Mouse (Mus musculus) forelimb bud, embryonic 11.5 days (tissue): ENCODE results near the gene Agap1.

Experiments used
- DNase-seq: peaks from one replicate; pipeline ENCODE4 v3.0.0-alpha.2; 2012; ENCODE audit warnings: low read depth, low spot score

Agap1 gene

GRCm38 (mm10) chr1:89576985-89577384, 122.4 kb downstream of the Agap1 start:
- DNase-seq: peak; percentile 74

- peak; percentile 72 for DNase-seq
Observed at GRCm38 (mm10) chr1:89580031-89580998, 125.7 kb downstream of the Agap1 start.

GRCm38 (mm10) chr1:89580999-89581765, 126.6 kb downstream of the Agap1 start:
- DNase-seq: peak; percentile 70

- no peak for DNase-seq
Observed at GRCm38 (mm10) chr1:89581766-89582125, 127.1 kb downstream of the Agap1 start.

GRCm38 (mm10) chr1:89583369-89583768, 128.8 kb downstream of the Agap1 start:
- DNase-seq: no peak

- no peak for DNase-seq
Observed at GRCm38 (mm10) chr1:89586991-89587683, 132.5 kb downstream of the Agap1 start.

- no peak for DNase-seq
Observed at GRCm38 (mm10) chr1:89588154-89588553, 133.5 kb downstream of the Agap1 start.

GRCm38 (mm10) chr1:89590994-89591393, 136.4 kb downstream of the Agap1 start:
- no peak for DNase-seq

- no peak for DNase-seq
Observed at GRCm38 (mm10) chr1:89593219-89593618, 138.6 kb downstream of the Agap1 start.

GRCm38 (mm10) chr1:89594999-89595398, 140.4 kb downstream of the Agap1 start:
- no peak for DNase-seq

GRCm38 (mm10) chr1:89595421-89595820, 140.8 kb downstream of the Agap1 start:
- DNase-seq: no peak

GRCm38 (mm10) chr1:89596223-89596622, 141.6 kb downstream of the Agap1 start:
- no peak for DNase-seq

- no peak for DNase-seq
Observed at GRCm38 (mm10) chr1:89598906-89599305, 144.3 kb downstream of the Agap1 start.

- DNase-seq: no peak
Observed at GRCm38 (mm10) chr1:89599983-89600741, 145.6 kb downstream of the Agap1 start.

GRCm38 (mm10) chr1:89601349-89601748, 146.7 kb downstream of the Agap1 start:
- no peak for DNase-seq

- no peak for DNase-seq
Observed at GRCm38 (mm10) chr1:89602879-89603278, 148.3 kb downstream of the Agap1 start.

GRCm38 (mm10) chr1:89606612-89607011, 152.0 kb downstream of the Agap1 start:
- peak; percentile 27 for DNase-seq

- DNase-seq: no peak
Observed at GRCm38 (mm10) chr1:89608766-89609165, 154.2 kb downstream of the Agap1 start.

- no peak for DNase-seq
Observed at GRCm38 (mm10) chr1:89609964-89610363, 155.4 kb downstream of the Agap1 start.

- no peak for DNase-seq
Observed at GRCm38 (mm10) chr1:89611521-89611920, 156.9 kb downstream of the Agap1 start.

GRCm38 (mm10) chr1:89613234-89613870, 158.7 kb downstream of the Agap1 start:
- DNase-seq: no peak
